22 mouse cellular contexts compared by ENCODE assay signal in genomic region chr17:90349385-90350095, GRCm38 (mm10).
DNase-seq lines count a peak whose midpoint lies in the region; ATAC-seq and TF ChIP-seq lines count a peak whose summit lies in the region.
"Had no signal": no experiment of that assay in that cellular context is flagged by ENCODE, and none has a peak within 500 bp of the region (broad histone marks: within the 10 kb centered on the region; RNA-seq: fewer than 3 reads in every experiment).

No protein-coding gene starts in this region.

- WGBS in forebrain, embryonic 15.5 days = 46% methylated on average over 5 of the region's 5 CpGs
- WGBS in forebrain, embryonic 11.5 days = 70% methylated on average over 5 of the region's 5 CpGs
- 47% methylated on average over 5 of the region's 5 CpGs for WGBS in lung, postnatal 0 days

- ATAC-seq in forebrain, embryonic 15.5 days (replicated peaks) = peak; percentile 89
- no peak for ATAC-seq in forebrain, embryonic 11.5 days (replicated peaks; ENCODE audit: low FRiP score)
- ATAC-seq in lung, postnatal 0 days = no peak
- ATAC-seq: hindbrain, postnatal 0 days had no signal

- no peak overlapping the region for H3K4me2 ChIP-seq in forebrain, embryonic 15.5 days (replicated peaks)
- no peak overlapping the region for H3K4me2 ChIP-seq in forebrain, embryonic 11.5 days (ENCODE audit: low read depth, low read length, severe bottlenecking)
- no peak overlapping the region for H3K4me2 ChIP-seq in lung, postnatal 0 days (replicated peaks; ENCODE audit: low read depth, low read length)
- H3K4me2 ChIP-seq: embryonic facial prominence, embryonic 15.5 days; heart, embryonic 15.5 days; hindbrain, embryonic 13.5 days had no signal

- TF ChIP-seq CTCF in lung, postnatal 0 days (IDR thresholded peaks at IDR 0.05) = no peak

- H3K27ac ChIP-seq in forebrain, embryonic 15.5 days (replicated peaks) = peak overlapping the region; percentile 70
- H3K27ac ChIP-seq in forebrain, embryonic 11.5 days (ENCODE audit: low read depth, low read length) = no peak overlapping the region
- no peak overlapping the region for H3K27ac ChIP-seq in lung, postnatal 0 days (ENCODE audit: low read length)
- H3K27ac ChIP-seq: embryonic facial prominence, embryonic 15.5 days; heart, embryonic 10.5 days; heart, embryonic 15.5 days; hindbrain, embryonic 13.5 days; hindbrain, postnatal 0 days had no signal

- H3K27me3 ChIP-seq in forebrain, embryonic 15.5 days = no peaks in the 10 kb centered on the region
- H3K27me3 ChIP-seq in forebrain, embryonic 11.5 days (ENCODE audit: control insufficient read depth, insufficient read depth, low read length) = no peaks in the 10 kb centered on the region
- no peaks in the 10 kb centered on the region for H3K27me3 ChIP-seq in lung, postnatal 0 days (replicated peaks; ENCODE audit: insufficient read depth, low read length)
- H3K27me3 ChIP-seq: embryonic facial prominence, embryonic 15.5 days; heart, embryonic 15.5 days; hindbrain, embryonic 13.5 days had no signal

- DNase-seq in forebrain, embryonic 11.5 days (ENCODE audit: low spot score) = no peak
- DNase-seq in brain, embryonic 18.5 days (ENCODE audit: low read depth, low spot score) = peak; percentile 37
- peak; percentile 23 for DNase-seq in forelimb bud, embryonic 11.5 days (ENCODE audit: low read depth, low spot score)
- DNase-seq in lung, adult 18-20 months = no peak
- no peak for DNase-seq in lung, postnatal 14 days
- DNase-seq in lung, postnatal 0 days (ENCODE audit: low spot score) = no peak
- DNase-seq: adrenal gland, adult 2 months; adrenal gland, postnatal 25 days; cerebellum, adult 18-20 months; cerebellum, adult 9-11 months; cerebellum, postnatal 36 days; gastrocnemius, postnatal 36 days; heart, adult 18-20 months; heart, postnatal 14 days; kidney, adult 18-20 months had no signal

- H3K4me1 ChIP-seq in forebrain, embryonic 15.5 days = peaks cover 32% of the 10 kb centered on the region
- H3K4me1 ChIP-seq in forebrain, embryonic 11.5 days (replicated peaks; ENCODE audit: control insufficient read depth, insufficient read depth, low read length) = no peaks in the 10 kb centered on the region
- no peaks in the 10 kb centered on the region for H3K4me1 ChIP-seq in lung, postnatal 0 days (ENCODE audit: insufficient read depth, low read depth, low read length)
- H3K4me1 ChIP-seq: embryonic facial prominence, embryonic 15.5 days; heart, embryonic 10.5 days; heart, embryonic 15.5 days had no signal

- no peaks in the 10 kb centered on the region for H3K36me3 ChIP-seq in forebrain, embryonic 15.5 days
- no peaks in the 10 kb centered on the region for H3K36me3 ChIP-seq in forebrain, embryonic 11.5 days (ENCODE audit: control insufficient read depth, insufficient read depth, low read length)
- no peaks in the 10 kb centered on the region for H3K36me3 ChIP-seq in lung, postnatal 0 days (ENCODE audit: insufficient read depth, low read length)
- H3K36me3 ChIP-seq: embryonic facial prominence, embryonic 15.5 days; heart, embryonic 10.5 days; heart, embryonic 15.5 days; hindbrain, embryonic 13.5 days had no signal

- no peaks in the 10 kb centered on the region for H3K9me3 ChIP-seq in forebrain, embryonic 15.5 days
- H3K9me3 ChIP-seq in forebrain, embryonic 11.5 days (ENCODE audit: control insufficient read depth, low read length) = no peaks in the 10 kb centered on the region
- H3K9me3 ChIP-seq in lung, postnatal 0 days (ENCODE audit: low read length) = no peaks in the 10 kb centered on the region
- H3K9me3 ChIP-seq: embryonic facial prominence, embryonic 15.5 days; heart, embryonic 10.5 days; heart, embryonic 15.5 days; hindbrain, embryonic 13.5 days had no signal

- no peak overlapping the region for H3K4me3 ChIP-seq in forebrain, embryonic 15.5 days
- H3K4me3 ChIP-seq in forebrain, embryonic 11.5 days (ENCODE audit: low read depth, low read length) = no peak overlapping the region
- H3K4me3 ChIP-seq in lung, postnatal 0 days (ENCODE audit: low read depth, low read length) = no peak overlapping the region
- H3K4me3 ChIP-seq: embryonic facial prominence, embryonic 15.5 days; erythroblast, embryonic 14.5 days; heart, embryonic 10.5 days; heart, embryonic 15.5 days; hindbrain, embryonic 13.5 days had no signal

- TF ChIP-seq EP300 in lung, postnatal 0 days (IDR thresholded peaks at IDR 0.05) = no peak

- H3K9ac ChIP-seq in forebrain, embryonic 15.5 days (replicated peaks) = no peak overlapping the region
- H3K9ac ChIP-seq in forebrain, embryonic 11.5 days (ENCODE audit: low read length) = no peak overlapping the region
- H3K9ac ChIP-seq in lung, postnatal 0 days (replicated peaks; ENCODE audit: low read depth) = no peak overlapping the region
- H3K9ac ChIP-seq: embryonic facial prominence, embryonic 15.5 days; heart, embryonic 15.5 days; hindbrain, embryonic 13.5 days had no signal

Comparison
In these comparisons a context has a peak if more than half of its experiments do, and no peak if none do; other contexts are left out.
1. DNase-seq: peak in brain, embryonic 18.5 days (single experiment) and forelimb bud, embryonic 11.5 days (single experiment); none in forebrain, embryonic 11.5 days (single experiment), lung, adult 18-20 months (0 of 2), lung, postnatal 14 days (single experiment) and lung, postnatal 0 days (single experiment).